Mouse (Mus musculus) stomach, embryonic 16.5 days (tissue): ENCODE results near the gene Ush1c. TPM values are rescaled to one million over a fixed set of nuclear protein-coding genes. Genes with fewer than 3 reads are reported as not detected.

Experiments
- ATAC-seq: fragments of 200-750 bp; cut with Nextera tagmentation; 2 replicates; pipeline ENCODE4 v1.8.0; 2017; ENCODE audit warnings: moderate number of reproducible peaks, moderate TSS enrichment; ENCODE audit not compliant: insufficient read depth, low FRiP score
- H3K27ac ChIP-seq: fragments of 300-500 bp; sonication (generic); 2 replicates; pipeline ENCODE4 v1.5.1; 2014; ENCODE audit warnings: low read length
- H3K27me3 ChIP-seq: fragments of 300-500 bp; sonication (generic); 2 replicates; pipeline ENCODE4 v1.6.1; 2014; ENCODE audit warnings: low read length, control low read depth, mixed read lengths; ENCODE audit not compliant: control insufficient read depth, insufficient read depth
- H3K36me3 ChIP-seq: fragments of 300-500 bp; sonication (generic); 2 replicates; pipeline ENCODE4 v1.6.1; 2014; ENCODE audit warnings: low read length; ENCODE audit not compliant: control insufficient read depth, insufficient read depth
- H3K4me1 ChIP-seq: fragments of 300-500 bp; sonication (generic); 2 replicates; pipeline ENCODE4 v1.6.1; 2014; ENCODE audit warnings: low read length, control low read depth, mixed read lengths; ENCODE audit not compliant: control insufficient read depth, insufficient read depth
- H3K4me2 ChIP-seq: fragments of 300-500 bp; sonication (generic); 2 replicates; pipeline ENCODE4 v1.6.1; 2014; ENCODE audit warnings: low read depth, low read length, mixed read lengths
- H3K4me3 ChIP-seq: fragments of 300-500 bp; sonication (generic); replicated peaks from 2 replicates; pipeline ENCODE4 v1.5.1; 2014; ENCODE audit warnings: mild to moderate bottlenecking, low read length
- H3K9ac ChIP-seq: fragments of 300-500 bp; sonication (generic); 2 replicates; pipeline ENCODE4 v1.6.1; 2014; ENCODE audit warnings: low read length
- H3K9me3 ChIP-seq: fragments of 300-500 bp; sonication (generic); replicated peaks from 2 replicates; pipeline ENCODE4 v1.6.1; 2016; ENCODE audit warnings: low read length, control low read depth; ENCODE audit not compliant: control insufficient read depth
- WGBS: fragments of 180-500 bp; shearing (Covaris S2); extraction: QIAGEN DNeasy Blood & Tissue Kit; methylation state at CpG from one replicate; pipeline ENCODE4 v1.1.7; 2014; 5-methylcytosine and 5-hydroxymethylcytosine counted together
- polyA plus RNA-seq: library from polyadenylated mRNA; unstranded; fragments of >200 nt; fragmentation: Nextera tagmentation; extraction: Ambion mirVana; gene quantifications from 2 replicates; pipeline ENCODE4 v1.2.1, GENCODE M21; 2015

Gene Ush1c
- polyA plus RNA-seq, 1 experiment from 2014 or later = 9.8 TPM

DNA sequence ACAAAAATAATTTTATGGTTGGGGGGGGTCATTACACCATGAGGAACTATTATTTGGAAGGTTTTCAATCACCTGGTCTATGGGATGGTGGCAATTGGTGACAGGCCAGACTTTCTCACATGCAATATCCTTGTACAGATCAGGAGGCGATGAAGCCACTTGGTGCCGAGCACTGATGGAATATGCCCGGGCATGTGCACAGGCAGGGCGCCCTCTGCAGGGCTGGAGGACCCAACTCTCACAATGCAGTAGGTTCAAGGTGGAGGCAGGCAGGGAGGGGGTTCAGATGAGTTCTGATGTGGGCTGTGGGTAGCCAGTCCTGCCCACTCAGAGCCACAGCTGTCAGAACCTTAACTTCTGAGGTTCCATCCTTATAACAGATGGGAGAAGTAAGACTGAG, 13.5 kb upstream of the Ush1c start:
- Histone ChIP-seq H3K9me3 (no peaks in the 10 kb centered on the region), H3K9ac (no peak overlapping the region), H3K27ac (no peak overlapping the region), H3K4me1 (no peaks in the 10 kb centered on the region), H3K36me3 (no peaks in the 10 kb centered on the region), H3K27me3 (no peaks in the 10 kb centered on the region), H3K4me2 (no peak overlapping the region), H3K4me3 (no peak overlapping the region)
- WGBS = 77% methylated on average over 4 of the region's 4 CpGs
- ATAC-seq = no peak

DNA sequence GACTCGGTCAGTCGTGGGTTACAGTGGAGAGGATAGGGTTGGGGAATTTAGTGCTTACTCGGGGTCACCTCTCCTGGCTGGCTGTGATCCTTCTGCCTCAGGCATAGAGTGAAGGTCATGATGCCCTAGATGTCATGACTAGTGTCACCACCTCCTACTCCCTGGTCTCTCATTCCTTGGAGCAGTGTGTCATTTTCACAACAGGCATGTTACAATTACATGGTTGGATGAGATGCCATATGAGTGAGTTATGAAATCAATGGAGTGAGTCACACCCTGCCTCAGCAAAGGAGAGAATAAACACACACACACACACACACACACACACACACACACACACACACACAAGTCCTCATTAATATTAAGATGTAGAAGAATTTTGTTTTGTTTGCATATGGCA, 9.3 kb upstream of the Ush1c start:
- no peak for ATAC-seq

DNA sequence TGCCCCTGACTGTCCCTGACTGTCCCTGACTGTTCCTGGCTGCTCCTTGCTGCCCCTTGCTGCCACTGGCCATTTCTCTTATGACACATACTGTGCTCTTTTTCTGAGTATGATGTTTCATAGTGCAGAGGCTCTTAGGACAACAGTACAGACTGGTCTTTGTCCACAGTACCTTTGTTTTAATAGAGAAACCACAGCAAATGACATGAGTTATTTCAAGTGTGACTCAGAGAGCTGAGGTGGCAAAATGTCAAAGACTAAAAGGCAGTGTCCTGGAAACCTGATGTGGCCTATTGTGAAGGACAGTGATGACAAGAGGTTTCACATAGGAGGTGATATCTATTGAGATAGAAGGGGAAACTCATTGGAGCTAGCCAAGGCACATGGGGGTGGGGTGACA, 8.6 kb upstream of the Ush1c start:
- H3K9ac ChIP-seq = no peak overlapping the region
- no peak overlapping the region for H3K27ac ChIP-seq
- H3K36me3 ChIP-seq = no peaks in the 10 kb centered on the region
- no peaks in the 10 kb centered on the region for H3K27me3 ChIP-seq
- no peak for ATAC-seq
- H3K4me2 ChIP-seq = no peak overlapping the region
- no peaks in the 10 kb centered on the region for H3K9me3 ChIP-seq
- no peak overlapping the region for H3K4me3 ChIP-seq
- no peaks in the 10 kb centered on the region for H3K4me1 ChIP-seq

More for the DNA sequence above, 9.3 kb upstream of the Ush1c start:
- H3K9ac ChIP-seq = no peak overlapping the region
- no peaks in the 10 kb centered on the region for H3K4me1 ChIP-seq
- 83% methylated on average over 3 of the region's 3 CpGs for WGBS
- H3K9me3 ChIP-seq = no peaks in the 10 kb centered on the region
- H3K27me3 ChIP-seq = no peaks in the 10 kb centered on the region
- H3K27ac ChIP-seq = no peak overlapping the region
- no peak overlapping the region for H3K4me2 ChIP-seq
- no peak overlapping the region for H3K4me3 ChIP-seq
- no peaks in the 10 kb centered on the region for H3K36me3 ChIP-seq

DNA sequence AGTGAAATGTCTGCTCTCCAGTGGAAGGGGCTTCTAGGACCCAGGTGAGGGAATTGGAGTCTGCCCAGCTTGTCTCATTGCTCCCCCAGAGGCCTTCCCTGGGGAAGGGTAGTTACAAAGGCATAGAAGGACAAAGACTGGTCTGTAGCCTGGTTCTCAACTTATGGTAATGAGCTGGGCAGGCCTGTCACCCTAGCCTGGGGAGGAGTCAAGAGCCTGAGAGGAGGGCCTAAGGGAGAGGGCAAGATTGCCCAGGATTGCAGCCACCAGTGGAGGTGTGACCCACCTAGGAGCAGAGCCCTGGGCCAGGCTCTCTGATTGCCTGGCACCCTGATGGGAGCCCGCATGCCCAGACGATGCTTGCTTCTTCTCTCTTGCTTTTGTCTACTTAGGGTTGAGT, 2.4 kb upstream of the Ush1c start, which contains the start of gene Otog:
Otog (plus strand) TSS at position 292 of the 400 bp plus-strand sequence.
- WGBS = 38% methylated on average over 2 of the region's 2 CpGs
- Histone ChIP-seq H3K36me3 (no peaks in the 10 kb centered on the region), H3K27ac (no peak within 1 kb of the TSS), H3K27me3 (no peaks in the 10 kb centered on the region), H3K4me2 (no peak within 1 kb of the TSS), H3K9ac (no peak within 1 kb of the TSS), H3K9me3 (no peaks in the 10 kb centered on the region), H3K4me1 (no peaks in the 10 kb centered on the region), H3K4me3 (no peak within 1 kb of the TSS)
- ATAC-seq = no peak

DNA sequence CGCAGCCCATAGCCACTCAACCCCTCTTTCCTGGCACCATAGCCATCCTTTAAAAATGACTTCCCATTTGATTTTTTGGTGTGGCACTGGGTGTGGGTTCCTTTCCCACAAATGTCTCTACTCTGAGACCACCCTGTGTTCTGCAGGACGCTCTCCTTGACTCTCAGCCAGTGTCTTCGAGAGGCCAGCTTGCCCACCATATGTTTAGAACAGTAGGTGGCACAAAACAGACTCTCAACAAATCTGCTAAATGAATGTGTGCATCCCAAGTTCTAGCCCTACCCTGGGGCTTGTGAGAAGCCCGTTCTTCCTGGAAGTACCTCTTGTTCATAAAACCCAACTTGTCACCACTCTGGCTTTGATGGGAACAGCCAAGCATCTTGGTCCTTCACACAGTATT, 1.8 kb upstream of the Ush1c start:
- H3K4me1 ChIP-seq = no peaks in the 10 kb centered on the region
- H3K27me3 ChIP-seq = no peaks in the 10 kb centered on the region
- no peak overlapping the region for H3K4me3 ChIP-seq
- H3K4me2 ChIP-seq = no peak overlapping the region
- no peaks in the 10 kb centered on the region for H3K36me3 ChIP-seq
- no peak overlapping the region for H3K27ac ChIP-seq
- H3K9ac ChIP-seq = no peak overlapping the region
- H3K9me3 ChIP-seq = no peaks in the 10 kb centered on the region
- WGBS = 91% methylated on average over 4 of the region's 4 CpGs
- no peak for ATAC-seq

DNA sequence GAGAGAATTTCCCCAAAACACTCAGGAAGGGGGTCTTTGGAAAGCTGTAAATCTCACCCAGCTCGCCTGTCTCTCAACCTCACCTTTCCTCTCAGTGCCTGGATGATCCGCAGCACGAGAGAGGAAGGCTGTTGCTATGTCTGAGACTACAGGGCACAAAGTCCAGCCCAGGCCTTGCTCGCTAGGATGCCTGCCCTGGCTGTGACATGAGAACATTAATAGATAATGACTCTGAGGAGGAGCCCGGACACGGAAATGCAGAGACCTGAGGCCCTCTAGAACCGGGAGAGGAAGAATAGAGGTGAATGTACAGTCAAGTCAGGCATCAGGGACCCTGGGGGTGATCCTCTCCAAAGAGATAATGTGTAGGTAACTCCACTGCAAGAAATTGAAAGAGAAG, 1.1 kb downstream of the Ush1c start:
- H3K9me3 ChIP-seq = no peaks in the 10 kb centered on the region
- WGBS = 54% methylated on average over 7 of the region's 7 CpGs
- H3K27ac ChIP-seq = no peak overlapping the region
- ATAC-seq = no peak; the same call in 1 of the 2 replicates
- H3K4me1 ChIP-seq = no peaks in the 10 kb centered on the region
- H3K4me2 ChIP-seq = no peak overlapping the region
- no peak overlapping the region for H3K4me3 ChIP-seq
- no peaks in the 10 kb centered on the region for H3K36me3 ChIP-seq
- no peak overlapping the region for H3K9ac ChIP-seq
- no peaks in the 10 kb centered on the region for H3K27me3 ChIP-seq

DNA sequence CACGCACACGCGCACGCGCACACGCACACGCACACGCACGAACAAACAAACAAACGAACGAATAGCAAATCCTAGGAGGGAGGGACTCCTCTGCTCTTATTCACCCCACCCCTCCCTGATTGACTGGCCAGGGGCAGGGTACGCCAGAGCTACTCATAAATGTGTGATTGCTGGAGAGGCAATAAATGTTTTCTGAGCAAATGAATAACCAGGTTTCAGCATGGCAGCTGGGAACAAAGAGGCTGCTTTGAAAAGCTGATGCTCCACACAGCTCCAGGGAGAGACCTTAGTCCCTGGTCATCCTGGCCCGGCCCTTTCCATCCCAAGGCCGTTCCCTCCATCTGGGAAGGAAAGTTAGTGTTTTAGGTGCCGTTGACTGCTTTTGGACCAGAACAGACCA, 1.9 kb downstream of the Ush1c start:
- no peak overlapping the region; the same call in 1 of the 2 replicates for H3K4me3 ChIP-seq
- H3K27ac ChIP-seq = no peak overlapping the region

DNA sequence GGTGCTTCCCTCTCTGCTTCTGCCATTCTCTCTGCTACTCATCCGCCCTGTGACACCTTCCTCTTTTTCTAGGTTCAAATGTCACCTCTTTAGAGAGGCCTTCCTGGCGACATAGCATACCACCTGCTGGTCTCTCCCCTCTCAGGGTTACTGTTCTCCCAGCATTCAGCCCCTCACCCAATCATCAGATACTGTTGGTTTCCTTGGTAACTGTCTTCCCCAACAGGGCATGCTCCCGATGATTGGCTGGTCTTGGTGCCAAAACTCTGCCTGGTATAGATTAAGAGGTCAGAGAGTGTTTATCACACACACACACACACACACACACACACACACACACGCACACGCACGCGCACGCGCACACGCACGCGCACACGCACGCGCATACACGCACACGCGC, 2.4 kb downstream of the Ush1c start:
- H3K9ac ChIP-seq = no peak overlapping the region
- WGBS = 61% methylated on average over 18 of the region's 18 CpGs
- H3K27me3 ChIP-seq = no peaks in the 10 kb centered on the region
- H3K36me3 ChIP-seq = no peaks in the 10 kb centered on the region
- no peak for ATAC-seq
- H3K4me1 ChIP-seq = no peaks in the 10 kb centered on the region
- no peak overlapping the region for H3K4me2 ChIP-seq
- H3K4me3 ChIP-seq = no peak overlapping the region
- no peaks in the 10 kb centered on the region for H3K9me3 ChIP-seq
- H3K27ac ChIP-seq = no peak overlapping the region

More for the DNA sequence above, 1.9 kb downstream of the Ush1c start:
- ATAC-seq = no peak
- H3K9me3 ChIP-seq = no peaks in the 10 kb centered on the region
- H3K9ac ChIP-seq = no peak overlapping the region
- no peak overlapping the region for H3K4me2 ChIP-seq
- WGBS = 71% methylated on average over 15 of the region's 15 CpGs
- no peaks in the 10 kb centered on the region for H3K36me3 ChIP-seq
- no peaks in the 10 kb centered on the region for H3K27me3 ChIP-seq
- H3K4me1 ChIP-seq = no peaks in the 10 kb centered on the region

DNA sequence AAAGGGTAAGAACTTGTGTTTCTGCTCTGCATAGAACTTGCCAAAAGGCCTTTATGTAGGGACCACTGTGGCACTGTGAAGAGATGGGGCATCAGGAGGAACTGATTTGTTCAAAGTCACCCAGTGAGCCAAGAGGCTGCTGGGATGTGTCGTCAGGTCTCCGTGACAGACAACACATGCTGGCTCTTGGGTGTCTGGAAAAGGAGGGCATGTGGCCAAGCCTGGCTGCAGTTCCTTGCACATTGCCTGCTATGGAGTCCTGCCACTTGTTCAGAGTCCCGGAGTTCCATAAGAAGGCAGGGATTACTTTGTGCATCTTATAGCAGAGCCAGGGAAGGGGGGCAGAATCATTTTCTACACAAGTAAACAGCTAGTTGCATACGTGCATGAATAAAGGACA, 11.4 kb downstream of the Ush1c start:
- Histone ChIP-seq H3K27ac (no peak overlapping the region), H3K4me3 (no peak overlapping the region), H3K4me1 (no peaks in the 10 kb centered on the region), H3K4me2 (no peak overlapping the region), H3K9ac (no peak overlapping the region), H3K36me3 (no peaks in the 10 kb centered on the region), H3K9me3 (no peaks in the 10 kb centered on the region), H3K27me3 (no peaks in the 10 kb centered on the region)
- 48% methylated on average over 4 of the region's 4 CpGs for WGBS
- no peak for ATAC-seq

DNA sequence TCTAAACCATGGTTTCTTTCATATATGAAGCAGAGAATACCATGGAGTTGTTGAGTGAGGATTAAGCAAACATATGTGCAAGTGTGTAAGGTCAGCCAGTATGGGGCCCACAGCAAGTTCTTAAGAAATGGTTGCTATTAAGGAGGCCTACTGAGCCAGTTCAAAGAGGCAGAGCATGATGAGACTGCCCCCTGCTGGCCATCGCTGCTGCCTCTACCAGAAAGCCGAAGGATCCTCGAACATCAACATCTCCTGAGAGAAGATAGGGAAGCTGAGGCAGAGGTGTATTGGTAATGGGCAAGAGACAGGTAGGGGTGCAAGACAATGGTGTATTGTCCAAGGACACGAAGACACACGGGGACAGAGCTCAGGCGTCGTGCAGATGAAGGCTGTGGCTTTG, 12.1 kb downstream of the Ush1c start:
- no peak for ATAC-seq
- WGBS = 29% methylated on average over 7 of the region's 7 CpGs
- no peak overlapping the region for H3K4me2 ChIP-seq
- no peaks in the 10 kb centered on the region for H3K4me1 ChIP-seq
- no peak overlapping the region for H3K27ac ChIP-seq
- no peaks in the 10 kb centered on the region for H3K27me3 ChIP-seq
- H3K9ac ChIP-seq = no peak overlapping the region
- no peaks in the 10 kb centered on the region for H3K9me3 ChIP-seq
- H3K4me3 ChIP-seq = no peak overlapping the region
- no peaks in the 10 kb centered on the region for H3K36me3 ChIP-seq
